Comparison of ENCODE assay signal across 21 mouse cellular contexts in the genomic region with DNA sequence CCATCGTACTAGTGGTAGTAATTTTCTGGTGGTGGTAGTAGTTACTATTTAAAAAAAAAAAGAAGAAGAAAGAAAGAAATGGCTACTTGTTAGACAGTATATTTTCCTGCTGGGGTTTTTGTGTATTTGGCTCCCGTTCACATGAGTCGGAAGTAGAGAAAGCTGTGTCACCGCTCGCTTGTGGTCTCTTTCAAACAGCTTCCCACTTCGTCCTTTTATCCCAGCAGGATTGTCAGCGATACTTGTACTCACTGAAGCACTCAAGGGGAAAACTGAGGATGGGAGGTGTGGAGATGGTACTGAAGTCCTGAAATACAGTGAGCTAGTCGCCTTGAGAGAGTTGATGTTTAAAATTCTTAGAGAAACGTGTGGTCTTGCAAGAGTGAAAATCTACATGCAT. TPM values are rescaled to one million over a fixed set of nuclear protein-coding genes. Genes with fewer than 3 reads are reported as not detected.
"Had no signal": no experiment of that assay in that cellular context is flagged by ENCODE, and none has a peak within 500 bp of the region (broad histone marks: within the 10 kb centered on the region; RNA-seq: fewer than 3 reads in every experiment).

No protein-coding gene starts in this region.

- H3K27me3 ChIP-seq: intestine, embryonic 15.5 days; limb, embryonic 13.5 days; megakaryocyte, embryonic 14.5 days; midbrain, embryonic 12.5 days; neural tube, embryonic 12.5 days; stomach, embryonic 15.5 days had no signal

- H3K4me1 ChIP-seq: intestine, embryonic 15.5 days; neural tube, embryonic 12.5 days; stomach, embryonic 15.5 days had no signal

- DNase-seq: left cerebral cortex, postnatal 4 days; lung, adult 2 months; lung, postnatal 14 days; right cerebral cortex, postnatal 14 days; thymus, adult 2 months; thymus, postnatal 25 days had no signal

- H3K27ac ChIP-seq: intestine, embryonic 15.5 days; limb, embryonic 13.5 days; liver, embryonic 14.5 days; macrophage; midbrain, embryonic 12.5 days; neural tube, embryonic 12.5 days; stomach, embryonic 15.5 days had no signal

- H3K4me2 ChIP-seq: intestine, embryonic 15.5 days; limb, embryonic 13.5 days; midbrain, embryonic 12.5 days; neural tube, embryonic 12.5 days; stomach, embryonic 15.5 days had no signal

- H3K9me3 ChIP-seq: intestine, embryonic 15.5 days; stomach, embryonic 15.5 days had no signal

- H3K9ac ChIP-seq: intestine, embryonic 15.5 days; limb, embryonic 13.5 days; liver, embryonic 14.5 days; midbrain, embryonic 12.5 days; neural tube, embryonic 12.5 days; stomach, embryonic 15.5 days had no signal

- ATAC-seq: intestine, embryonic 15.5 days had no signal

- H3K4me3 ChIP-seq: intestine, embryonic 15.5 days; limb, embryonic 13.5 days; megakaryocyte, embryonic 14.5 days; midbrain, embryonic 12.5 days; neural tube, embryonic 12.5 days; stomach, embryonic 15.5 days had no signal

RNA-seq across cellular contexts. Expression of a gene that starts 40.9 kb away (rescaled TPM):
- total RNA-seq: monocyte, adult 5-6 weeks; neutrophil, adult 5-6 weeks had no signal
- polyA plus RNA-seq: liver, embryonic 14.5 days; lung, adult 2 months; macrophage; spleen, adult 2 months had no signal

RNA-seq across cellular contexts. Expression of a gene that starts 56.1 kb away (rescaled TPM):
- total RNA-seq: left cerebral cortex, postnatal 10 days; left cerebral cortex, postnatal 4 days; liver, adult 2 months; monocyte, adult 5-6 weeks; neutrophil, adult 5-6 weeks had no signal
- polyA plus RNA-seq: intestine, embryonic 15.5 days; large intestine, adult 2 months; limb, embryonic 13.5 days; liver, adult 2 months; liver, embryonic 14.5 days; lung, adult 2 months; macrophage; midbrain, embryonic 12.5 days; neural tube, embryonic 12.5 days; spleen, adult 2 months; stomach, embryonic 15.5 days; thymus, adult 2 months; urinary bladder, adult 2 months had no signal
